Mouse (Mus musculus) CH12.LX (cell line): ENCODE measurements around the gene Adamts18. TPM values are rescaled to one million over a fixed set of nuclear protein-coding genes. Genes with fewer than 3 reads are reported as not detected.

ENCODE experiments used
- DNase-seq: peaks from one replicate; pipeline ENCODE4 v3.0.0-alpha.2; 2013; ENCODE audit errors: extremely low read depth
- H3K27ac ChIP-seq: 2 replicates; pipeline ENCODE4 v1.5.1; 2012; ENCODE audit warnings: low read depth, mild to moderate bottlenecking, control low read depth, moderate library complexity; ENCODE audit not compliant: insufficient read depth
- H3K27me3 ChIP-seq: replicated peaks from 2 replicates; pipeline ENCODE3; 2012; ENCODE audit warnings: inconsistent platforms
- H3K36me3 ChIP-seq, 2 experiments: replicated peaks in 1 of 2; 2 replicates each; pipeline versions ENCODE3 to v1.6.1; 2012; ENCODE audit warnings: inconsistent platforms in 1 of 2, low read length in 1 of 2, mild to moderate bottlenecking in 1 of 2, mixed read lengths in 1 of 2, moderate library complexity in 1 of 2; ENCODE audit not compliant: control insufficient read depth in 1 of 2, insufficient read depth in 1 of 2
- H3K4me1 ChIP-seq, 2 experiments: 2 replicates each; pipeline ENCODE4 v1.6.1; 2012; ENCODE audit warnings: inconsistent platforms in 1 of 2, moderate library complexity in 1 of 2; ENCODE audit not compliant: insufficient read depth in 2 of 2, control insufficient read depth in 1 of 2
- H3K4me2 ChIP-seq: 2 replicates; pipeline ENCODE4 v1.6.1; 2012; ENCODE audit warnings: low read depth, mild to moderate bottlenecking, control low read depth; ENCODE audit not compliant: poor library complexity, insufficient read depth, severe bottlenecking
- H3K4me3 ChIP-seq, 3 experiments: fragments of 150-350 bp in 1 of 3; sonication (generic) in 1 of 3; replicated peaks in 1 of 3; 2 replicates each; pipeline versions ENCODE3 to v1.5.1; 2011 to 2012; ENCODE audit warnings: low read depth in 2 of 3, low read length in 2 of 3, mild to moderate bottlenecking in 2 of 3, moderate library complexity in 2 of 3, control low read depth in 1 of 3, improper control_type of control experiment in 1 of 3, inconsistent platforms in 1 of 3, mixed read lengths in 1 of 3; ENCODE audit not compliant: poor library complexity in 1 of 3
- H3K79me2 ChIP-seq: replicated peaks from 2 replicates; pipeline ENCODE4 v1.6.1; 2012; ENCODE audit warnings: mild to moderate bottlenecking, moderate library complexity; ENCODE audit not compliant: control insufficient read depth, poor library complexity, insufficient read depth, severe bottlenecking; ENCODE audit errors: extremely low read depth
- H3K9ac ChIP-seq: 2 replicates; pipeline ENCODE4 v1.6.1; 2012; ENCODE audit warnings: low read depth, mild to moderate bottlenecking, control low read depth, moderate library complexity; ENCODE audit not compliant: insufficient read depth
- H3K9me3 ChIP-seq: replicated peaks from 2 replicates; pipeline ENCODE3; 2012; ENCODE audit warnings: low read length, inconsistent platforms, mixed read lengths
- BHLHE40 ChIP-seq: IDR thresholded peaks from 2 replicates; pipeline ENCODE4 v1.6.1; 2011; ENCODE audit warnings: mild to moderate bottlenecking, low read depth, low read length, improper control_type of control experiment
- CHD2 ChIP-seq: IDR thresholded peaks from 2 replicates; pipeline ENCODE4 v1.6.1; 2011; ENCODE audit warnings: low read length, improper control_type of control experiment
- CTCF ChIP-seq, 2 experiments: IDR thresholded peaks in 1 of 2; conservative IDR thresholded peaks in 1 of 2; 2 replicates each; pipeline ENCODE4 v1.5.1; 2011 to 2012; ENCODE audit warnings: low read depth in 2 of 2, low read length in 2 of 2, improper control_type of control experiment in 1 of 2, inconsistent platforms in 1 of 2, mild to moderate bottlenecking in 1 of 2, moderate library complexity in 1 of 2
- E2F4 ChIP-seq: IDR thresholded peaks from 2 replicates; pipeline ENCODE4 v1.6.1; 2011; ENCODE audit warnings: low read depth, low read length, improper control_type of control experiment; ENCODE audit not compliant: insufficient replicate concordance
- EP300 ChIP-seq: IDR thresholded peaks from 2 replicates; pipeline ENCODE4 v1.6.1; 2011; ENCODE audit warnings: low read length, improper control_type of control experiment
- ETS1 ChIP-seq: conservative IDR thresholded peaks from 2 replicates; pipeline ENCODE4 v1.6.1; 2012; ENCODE audit warnings: low read depth, mild to moderate bottlenecking, inconsistent platforms, low read length, improper control_type of control experiment, moderate library complexity
- GABPA ChIP-seq: IDR thresholded peaks from 2 replicates; pipeline ENCODE4 v1.6.1; 2012; ENCODE audit warnings: low read depth, low read length, improper control_type of control experiment, inconsistent platforms; ENCODE audit not compliant: insufficient replicate concordance
- HCFC1 ChIP-seq: IDR thresholded peaks from 2 replicates; pipeline ENCODE4 v1.6.1; 2012; ENCODE audit warnings: low read depth, mild to moderate bottlenecking, inconsistent platforms, low read length, improper control_type of control experiment
- JUND ChIP-seq: conservative IDR thresholded peaks from 2 replicates; pipeline ENCODE4 v1.6.1; 2011; ENCODE audit warnings: low read depth, low read length, improper control_type of control experiment
- KAT2A ChIP-seq: IDR thresholded peaks from 2 replicates; pipeline ENCODE4 v1.6.1; 2012; ENCODE audit warnings: low read length, improper control_type of control experiment, inconsistent platforms; ENCODE audit not compliant: insufficient replicate concordance
- MAFK ChIP-seq: IDR thresholded peaks from 2 replicates; pipeline ENCODE4 v1.6.1; 2011; ENCODE audit warnings: low read length, improper control_type of control experiment; ENCODE audit not compliant: insufficient replicate concordance
- MAZ ChIP-seq: IDR thresholded peaks from 2 replicates; pipeline ENCODE4 v1.6.1; 2012; ENCODE audit warnings: low read depth, mild to moderate bottlenecking, inconsistent platforms, low read length, improper control_type of control experiment, moderate library complexity
- MEF2A ChIP-seq: IDR thresholded peaks from 2 replicates; pipeline ENCODE4 v1.6.1; 2014; ENCODE audit warnings: low read depth, mild to moderate bottlenecking, inconsistent platforms, low read length, improper control_type of control experiment, borderline replicate concordance
- MXI1 ChIP-seq: IDR thresholded peaks from 2 replicates; pipeline ENCODE4 v1.6.1; 2011; ENCODE audit warnings: mild to moderate bottlenecking, low read depth, low read length, improper control_type of control experiment
- NELFE ChIP-seq: IDR thresholded peaks from 2 replicates; pipeline ENCODE4 v1.6.1; 2011; ENCODE audit warnings: low read depth, low read length, improper control_type of control experiment
- NRF1 ChIP-seq: IDR thresholded peaks from 2 replicates; pipeline ENCODE4 v1.6.1; 2014; ENCODE audit warnings: low read depth, mild to moderate bottlenecking, inconsistent platforms, low read length, improper control_type of control experiment, moderate library complexity
- PAX5 ChIP-seq: IDR thresholded peaks from 2 replicates; pipeline ENCODE4 v1.6.1; 2012; ENCODE audit warnings: low read length, inconsistent platforms, mixed read lengths
- POLR2AphosphoS2 ChIP-seq: IDR thresholded peaks from 2 replicates; pipeline ENCODE4 v1.6.1; 2011; ENCODE audit warnings: low read depth, low read length, improper control_type of control experiment
- RAD21 ChIP-seq: IDR thresholded peaks from 2 replicates; pipeline ENCODE4 v1.6.1; 2011; ENCODE audit warnings: low read depth, mild to moderate bottlenecking, low read length, improper control_type of control experiment, moderate library complexity
- SIN3A ChIP-seq: IDR thresholded peaks from 2 replicates; pipeline ENCODE4 v1.6.1; 2012; ENCODE audit warnings: low read length, improper control_type of control experiment, inconsistent platforms
- TCF12 ChIP-seq: IDR thresholded peaks from 2 replicates; pipeline ENCODE4 v1.6.1; 2014; ENCODE audit warnings: low read depth, mild to moderate bottlenecking, inconsistent platforms, low read length, improper control_type of control experiment
- ZC3H11A ChIP-seq: IDR thresholded peaks from 2 replicates; pipeline ENCODE4 v1.6.1; 2012; ENCODE audit warnings: low read depth, mild to moderate bottlenecking, inconsistent platforms, low read length, improper control_type of control experiment
- ZNF384 ChIP-seq: IDR thresholded peaks from 2 replicates; pipeline ENCODE4 v1.6.1; 2012; ENCODE audit warnings: low read depth, low read length, improper control_type of control experiment, inconsistent platforms
- dilution Hi-C: fragments of 300-500 bp; cut with MboI; formaldehyde crosslinking; loops from 2 replicates; pipeline ENCODE4 v1.14.3; 2020; ENCODE audit warnings: low sequenced_read_pairs; ENCODE audit not compliant: extremely low pct_unique_long_range_greater_than_20kb, extremely low pct_ligation_motif_present
- in situ Hi-C: fragments of 300-500 bp; cut with MboI; formaldehyde crosslinking; loops from 3 replicates; pipeline ENCODE4 v1.14.3; 2019; ENCODE audit warnings: low sequenced_read_pairs, low pct_ligation_motif_present, low pct_unique_long_range_greater_than_20kb, mixed read lengths
- polyA plus RNA-seq: library from polyadenylated mRNA; unstranded; fragments of >175 nt; gene quantifications from 2 replicates; pipeline ENCODE4 v1.2.1, GENCODE M21; 2012; ENCODE audit warnings: low read depth; ENCODE audit not compliant: insufficient read length
- total RNA-seq, 2 experiments: library from RNA; depleted of rRNA; stranded (reverse); fragments of 300-350 nt in 1 of 2; fragments of >200 nt in 1 of 2; gene quantifications; 2 replicates each; pipeline ENCODE4 v1.2.3; 2012 to 2014

Gene Adamts18
- total and polyA plus RNA-seq, 3 experiments = not detected

DNA sequence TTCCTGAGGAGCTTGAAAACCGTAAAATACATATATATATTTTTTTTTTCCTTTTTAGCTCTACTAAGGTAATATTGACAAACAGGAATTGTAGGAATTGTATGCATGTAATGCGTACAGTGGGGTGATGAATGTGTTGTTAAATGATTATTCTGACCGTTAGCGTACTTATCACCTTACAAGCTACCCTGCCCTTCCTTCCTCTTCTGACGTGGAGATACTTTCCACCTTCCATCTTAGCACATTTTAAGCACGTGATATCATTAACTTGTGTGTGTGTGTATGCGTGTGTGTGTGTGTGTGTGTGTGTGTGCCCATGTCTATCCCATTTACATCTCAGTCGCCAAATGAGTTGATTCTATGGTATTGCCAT, 160.0 kb downstream of the Adamts18 start:
- peaks cover 4 to 5% of the 10 kb centered on the region in 2 experiments; a peak in 2 of 4 replicates for H3K4me1 ChIP-seq
- dilution Hi-C loops = no loop called here
- no peaks in the 10 kb centered on the region for H3K79me2 ChIP-seq
- no peak overlapping the region for H3K4me2 ChIP-seq
- H3K9me3 ChIP-seq = no peaks in the 10 kb centered on the region
- no peak overlapping the region for H3K9ac ChIP-seq
- in situ Hi-C loops = no loop called here
- no peaks in the 10 kb centered on the region for H3K36me3 ChIP-seq
- TF ChIP-seq KAT2A (no peak), GABPA (no peak), SIN3A (no peak), HCFC1 (no peak), BHLHE40 (no peak), E2F4 (no peak), JUND (no peak), MAZ (no peak), PAX5 (no peak), ETS1 (no peak)
- no peak overlapping the region for H3K4me3 ChIP-seq
- DNase-seq = no peak
- H3K27ac ChIP-seq = no peak overlapping the region
- no peaks in the 10 kb centered on the region for H3K27me3 ChIP-seq

DNA sequence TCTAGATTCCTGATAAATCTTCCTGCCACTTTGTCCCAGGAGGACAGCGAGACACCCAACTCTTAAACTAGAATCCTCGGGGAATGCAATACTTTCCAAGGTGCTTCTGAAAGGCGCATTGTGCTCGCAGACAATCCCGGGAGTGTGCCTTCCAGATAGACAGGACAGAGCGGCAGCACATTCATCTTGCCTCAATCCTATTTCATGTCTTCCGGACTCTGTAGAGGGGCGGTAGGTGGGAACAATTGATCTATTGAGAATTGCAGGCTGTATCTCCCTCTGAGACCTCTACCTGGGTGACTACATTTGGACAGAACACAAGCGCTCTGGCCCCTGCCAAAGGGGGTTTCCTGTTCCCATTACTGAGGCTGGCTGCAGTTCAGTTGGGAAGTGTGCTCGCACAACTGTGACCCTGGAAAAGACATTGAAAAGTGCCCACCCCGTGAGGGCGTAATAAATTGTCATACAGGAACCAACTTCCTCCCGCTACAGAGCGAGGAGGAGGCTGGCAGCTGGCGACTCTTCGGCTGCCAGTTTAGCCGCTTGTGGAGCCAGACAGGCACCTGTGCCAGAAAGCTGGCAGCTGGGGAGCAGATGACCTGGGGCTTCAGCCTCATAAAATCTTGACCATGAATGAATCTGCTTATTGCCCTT, 160.5 kb downstream of the Adamts18 start:
- TF ChIP-seq MEF2A (no peak), CHD2 (no peak), ZNF384 (no peak), TCF12 (no peak), CTCF (conservative IDR thresholded peaks at IDR 0.05 in 1 of 2, IDR thresholded peaks at IDR 0.05 in 1 of 2; ENCODE audit: low read depth in 2 of 2, low read length in 2 of 2) (no peak), GABPA (no peak), EP300 (no peak), POLR2AphosphoS2 (no peak), MAFK (no peak), SIN3A (no peak), RAD21 (no peak), KAT2A (no peak), ETS1 (no peak), NELFE (no peak), NRF1 (no peak), ZC3H11A (no peak), MXI1 (no peak), BHLHE40 (no peak)
- no peak overlapping the region for H3K4me2 ChIP-seq
- H3K9ac ChIP-seq = no peak overlapping the region
- no peaks in the 10 kb centered on the region for H3K27me3 ChIP-seq
- no peak overlapping the region for H3K4me3 ChIP-seq
- in situ Hi-C loops (no loop called here), dilution Hi-C loops (no loop called here)
- H3K36me3 ChIP-seq = no peaks in the 10 kb centered on the region
- no peaks in the 10 kb centered on the region for H3K79me2 ChIP-seq
- H3K27ac ChIP-seq = no peak overlapping the region
- DNase-seq = no peak
- no peaks in the 10 kb centered on the region for H3K9me3 ChIP-seq
- peaks cover 4 to 5% of the 10 kb centered on the region in 2 experiments; a peak in 2 of 4 replicates for H3K4me1 ChIP-seq
